Mouse (Mus musculus): ENCODE measurements around the gene Tspan14.

Tspan14 gene

DNA sequence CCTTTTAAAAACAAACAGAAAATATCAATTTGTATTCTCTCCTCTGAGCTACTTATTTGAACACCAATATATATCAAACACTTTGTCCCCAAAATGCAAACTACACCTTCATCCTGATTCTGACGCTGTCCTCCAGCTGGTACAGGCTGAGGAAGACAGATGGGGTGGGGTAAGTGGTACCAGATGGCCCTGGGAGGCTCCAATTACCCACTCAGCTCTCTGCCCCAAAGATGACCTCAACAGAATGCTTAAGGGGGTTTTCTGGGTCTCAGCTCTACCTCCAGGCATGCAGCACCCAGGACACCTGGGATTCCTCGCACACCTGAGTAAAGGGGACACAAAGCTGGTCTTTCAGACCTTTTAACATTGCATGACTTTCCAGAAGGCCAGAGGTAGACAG is 13.9 kb downstream of the Tspan14 start:
- DNase-seq (ENCODE audit: low read depth, low spot score), result no peak

DNA sequence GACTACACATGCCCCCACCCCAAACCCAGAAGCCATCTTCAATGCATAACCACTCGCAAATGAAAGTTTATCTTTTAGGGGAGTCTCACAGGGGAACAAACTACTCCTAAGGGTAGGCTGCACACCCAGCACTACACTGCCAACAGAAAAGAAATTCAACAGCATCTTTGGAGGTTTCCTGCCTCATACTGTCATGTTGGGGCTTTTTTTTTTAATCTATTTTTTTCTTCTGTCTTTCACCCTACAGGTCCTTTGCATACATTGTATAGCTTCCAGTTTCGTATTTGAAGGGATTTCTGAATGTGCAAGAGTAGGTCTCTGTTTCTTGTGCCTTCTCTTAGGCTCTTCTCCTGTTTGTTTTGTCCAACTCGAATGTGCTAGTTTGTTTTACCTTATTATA is 14.3 kb downstream of the Tspan14 start:
- no peak for DNase-seq (ENCODE audit: low read depth, low spot score)

DNA sequence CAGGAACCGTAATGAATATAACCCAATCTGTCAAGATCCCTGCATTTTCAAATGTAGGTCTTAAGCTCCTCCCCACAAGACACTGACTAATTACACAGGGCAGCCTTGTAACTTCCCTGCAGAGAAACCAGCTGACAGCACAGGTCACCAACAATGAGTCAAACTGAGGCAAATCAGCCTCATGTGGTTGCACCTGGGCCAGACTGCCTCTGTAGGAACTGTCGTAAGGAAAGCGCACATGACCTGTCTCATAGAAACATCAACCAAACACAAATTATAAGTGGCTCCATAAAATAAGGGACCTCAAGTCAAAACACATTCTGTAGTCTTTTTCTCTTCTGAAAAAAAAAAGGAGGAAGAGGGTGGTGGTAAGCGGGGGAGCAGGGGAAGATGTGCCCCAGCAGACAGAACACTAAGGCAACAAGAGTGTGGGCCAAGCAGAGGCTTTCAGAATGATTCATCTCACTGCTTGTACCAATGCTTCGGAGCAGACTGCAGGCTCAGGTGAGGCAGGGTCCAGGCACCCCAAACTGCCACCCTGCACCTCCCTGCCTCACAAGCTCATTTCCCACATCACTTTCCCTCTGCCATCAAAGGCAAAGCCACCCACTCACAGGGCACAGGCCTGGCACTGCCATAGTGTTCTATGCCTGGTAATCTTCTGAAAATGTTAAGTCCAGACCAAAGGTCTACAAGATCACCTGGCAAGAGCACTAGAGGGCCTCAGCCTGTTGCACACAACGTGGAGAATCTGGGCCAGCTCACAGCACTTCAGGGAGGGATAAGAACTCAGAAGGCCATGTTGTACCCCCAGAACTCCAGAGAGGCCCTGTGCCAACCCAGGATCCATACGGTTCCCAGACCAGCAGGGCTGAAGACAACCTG is 16.6 kb downstream of the Tspan14 start:
- DNase-seq (ENCODE audit: low read depth, low spot score), result no peak

DNA sequence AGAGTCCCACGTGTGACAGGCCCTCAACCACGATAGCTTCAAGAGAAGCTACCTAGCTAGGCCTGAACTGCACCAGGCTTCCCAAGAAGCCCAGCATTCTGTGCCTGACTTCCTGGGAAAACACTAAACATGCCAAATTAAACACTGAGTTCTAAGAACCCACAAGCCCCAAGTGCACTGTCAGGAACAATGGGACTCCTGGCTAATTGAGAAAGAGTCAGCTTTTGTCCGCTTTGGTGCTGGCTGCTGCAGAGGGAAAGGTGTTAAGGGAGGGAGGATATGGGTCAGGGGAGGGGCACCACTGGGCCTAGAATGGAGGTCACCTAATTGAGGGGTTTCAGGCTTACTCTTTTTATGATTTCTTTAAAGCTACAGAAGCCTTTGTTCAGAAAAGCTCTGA is 17.6 kb downstream of the Tspan14 start:
- no peak for DNase-seq (ENCODE audit: low read depth, low spot score)

DNA sequence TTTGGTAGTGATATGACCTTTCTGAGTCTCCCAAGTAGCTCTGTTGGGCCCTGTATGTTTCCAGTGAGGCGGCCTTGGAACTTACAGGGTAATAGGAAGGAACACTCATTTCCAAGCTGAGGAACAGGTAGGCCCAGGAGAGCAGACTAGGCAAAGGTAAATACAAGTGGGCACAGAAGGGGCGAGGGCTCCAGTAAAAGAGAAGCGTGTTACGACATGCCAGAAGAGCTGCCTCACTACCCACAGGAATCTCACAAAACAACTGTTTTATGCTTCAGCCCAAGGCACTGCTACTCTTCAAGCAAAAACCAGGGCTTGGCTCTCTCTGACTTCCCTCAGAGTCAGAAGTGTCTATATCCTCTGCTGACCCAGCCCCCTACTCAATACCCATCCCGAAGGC is 18.1 kb downstream of the Tspan14 start:
- DNase-seq (ENCODE audit: low read depth, low spot score), result no peak

DNA sequence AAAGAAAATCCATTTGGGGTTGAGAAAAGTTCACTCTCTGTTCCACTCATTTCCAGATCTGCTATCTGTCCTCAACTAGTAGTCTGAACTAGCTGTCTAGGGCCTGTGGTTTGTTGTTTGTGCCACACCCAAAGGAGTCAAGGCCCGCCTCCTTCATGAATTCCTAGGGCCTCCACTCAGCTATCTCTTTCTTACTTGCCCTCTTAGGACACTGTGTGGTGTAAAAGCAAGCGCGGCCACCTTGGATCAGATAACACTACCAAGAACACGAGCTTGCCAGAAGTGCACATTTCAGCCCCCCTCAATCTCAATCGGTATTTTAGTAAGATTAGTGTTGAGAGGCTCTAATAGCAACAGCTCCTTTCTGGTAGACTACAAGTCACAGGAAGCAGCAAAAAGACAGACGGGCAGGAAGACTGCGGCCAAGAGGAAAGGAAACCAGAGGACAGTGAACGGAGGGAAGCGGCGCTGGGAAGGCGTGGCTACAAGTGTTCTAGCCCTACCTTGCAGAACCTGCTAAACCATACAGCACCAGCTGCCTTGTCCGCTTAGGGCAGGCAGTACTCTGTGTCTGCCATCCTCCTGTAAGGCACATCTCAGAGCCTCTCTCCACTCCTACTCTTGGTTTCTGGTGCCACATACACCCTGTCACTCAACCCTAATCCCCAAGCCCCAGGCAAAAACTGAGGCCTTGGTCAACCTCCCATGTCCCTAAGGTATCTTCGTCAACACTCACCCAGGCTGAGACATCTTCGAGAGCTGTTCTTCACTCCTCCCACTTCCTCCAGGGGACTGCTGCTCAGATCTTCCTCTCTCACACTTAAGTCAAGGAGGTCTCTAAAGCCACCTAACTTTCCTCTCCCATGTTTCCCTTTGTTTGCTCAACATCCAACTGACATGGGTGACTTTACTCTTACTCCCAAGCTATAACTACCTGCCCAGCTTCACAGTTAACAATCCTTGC is 18.9 kb downstream of the Tspan14 start:
- peak; percentile 73 for DNase-seq (ENCODE audit: low read depth, low spot score)

DNA sequence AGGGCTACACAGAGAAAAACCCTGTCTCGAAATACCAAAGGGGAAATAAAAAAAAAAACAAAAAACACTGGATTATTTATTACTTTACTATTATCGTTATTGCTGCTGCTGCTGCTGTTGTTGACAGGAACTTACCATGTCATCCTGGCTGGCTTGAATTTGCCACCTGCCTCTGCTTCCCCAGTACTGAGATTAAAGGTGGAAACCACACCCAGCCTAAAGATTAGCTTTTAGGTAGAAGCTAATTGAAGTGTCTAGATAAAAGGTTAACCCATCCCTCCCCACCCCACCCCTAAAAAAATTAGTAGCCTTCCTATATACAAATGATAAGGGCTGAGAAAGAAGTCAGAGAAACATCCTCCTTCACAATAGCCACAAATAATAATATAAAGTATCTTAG is 22.8 kb downstream of the Tspan14 start:
- DNase-seq (ENCODE audit: low read depth, low spot score), result no peak

DNA sequence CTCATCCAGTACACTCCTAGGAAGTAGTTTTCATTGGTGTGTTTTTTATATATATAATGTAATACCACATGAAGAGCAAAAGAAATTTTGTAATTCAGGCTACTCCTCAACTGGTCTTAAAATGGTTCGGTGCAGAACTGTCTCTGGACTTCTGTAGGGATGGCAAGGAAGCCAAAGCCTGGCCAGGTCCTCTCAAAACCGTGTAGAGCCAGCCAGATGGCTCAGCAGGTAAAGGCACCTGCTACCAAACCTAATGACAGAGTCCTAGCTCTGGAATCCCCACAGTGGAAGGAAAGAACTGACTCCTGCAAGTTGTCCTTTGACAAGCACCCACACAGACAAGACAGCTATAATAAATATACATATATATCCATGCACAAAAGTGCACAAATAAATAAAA is 24.2 kb downstream of the Tspan14 start:
- no peak for DNase-seq (ENCODE audit: low read depth, low spot score)

DNA sequence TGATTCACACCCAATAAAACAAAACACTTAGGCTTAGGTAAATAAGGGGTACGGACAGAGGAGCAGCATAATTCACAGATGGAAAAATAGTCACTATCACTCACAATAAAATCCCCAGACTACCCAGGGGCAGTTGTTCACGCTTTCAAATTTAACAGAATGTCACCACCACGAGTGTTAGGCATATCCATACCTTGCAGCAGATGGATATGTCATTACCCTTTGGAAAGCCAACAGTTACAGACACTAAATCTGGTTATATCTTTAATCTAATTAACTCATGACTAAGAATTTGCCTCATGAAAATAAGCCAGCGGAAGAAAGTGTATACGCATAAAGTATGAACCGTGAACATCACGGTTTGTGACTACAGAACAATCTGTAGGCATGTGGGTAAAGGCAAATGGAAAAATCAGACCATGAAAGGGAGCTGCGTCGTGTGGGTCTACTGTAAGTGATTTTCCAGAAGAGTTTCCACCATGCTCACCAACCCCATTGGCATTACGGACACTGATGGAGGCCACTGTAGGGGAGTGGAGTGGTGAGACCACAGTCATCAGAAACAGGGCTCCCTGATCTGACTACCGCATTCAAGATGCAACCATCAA is 28.1 kb downstream of the Tspan14 start:
- DNase-seq (ENCODE audit: low read depth, low spot score), result no peak

DNA sequence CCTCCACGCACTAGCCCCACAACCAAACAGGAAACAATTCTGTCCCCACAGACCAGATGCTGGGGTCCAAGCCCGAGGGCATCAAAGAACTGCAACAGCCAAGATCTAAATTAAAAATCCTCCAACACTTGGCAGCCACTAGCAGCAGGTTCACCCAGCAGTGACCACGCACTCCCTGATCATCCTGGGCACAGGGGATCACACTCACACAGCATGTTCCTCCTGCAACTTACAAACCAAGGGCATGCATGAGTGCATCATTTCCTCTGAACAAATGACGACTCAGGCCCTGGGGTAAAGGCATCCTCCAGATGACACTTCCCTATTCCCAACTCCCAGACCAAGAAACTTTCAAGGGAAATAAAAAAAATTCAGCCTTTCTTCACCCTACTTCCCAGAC is 29.6 kb downstream of the Tspan14 start:
- DNase-seq (ENCODE audit: low read depth, low spot score), result no peak

DNA sequence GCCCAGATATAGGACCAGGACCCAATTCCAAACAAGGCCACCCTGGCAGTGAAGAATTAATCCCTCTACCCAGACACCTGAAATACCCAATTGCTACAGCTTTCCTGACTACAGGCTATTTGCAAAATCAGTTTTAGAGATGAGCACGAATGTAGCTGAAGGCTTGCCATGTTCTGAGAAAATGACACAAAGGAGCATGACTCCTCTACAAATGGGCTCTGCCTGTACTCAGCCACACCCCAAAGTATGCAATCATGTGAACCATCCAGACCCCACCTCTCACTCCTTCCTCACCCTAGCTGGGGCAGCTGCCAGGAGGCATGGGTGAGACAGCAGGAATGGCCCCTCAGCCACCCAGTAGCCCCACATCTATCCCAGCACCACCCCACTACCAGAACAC is 31.1 kb downstream of the Tspan14 start:
- DNase-seq (ENCODE audit: low read depth, low spot score), result no peak

DNA sequence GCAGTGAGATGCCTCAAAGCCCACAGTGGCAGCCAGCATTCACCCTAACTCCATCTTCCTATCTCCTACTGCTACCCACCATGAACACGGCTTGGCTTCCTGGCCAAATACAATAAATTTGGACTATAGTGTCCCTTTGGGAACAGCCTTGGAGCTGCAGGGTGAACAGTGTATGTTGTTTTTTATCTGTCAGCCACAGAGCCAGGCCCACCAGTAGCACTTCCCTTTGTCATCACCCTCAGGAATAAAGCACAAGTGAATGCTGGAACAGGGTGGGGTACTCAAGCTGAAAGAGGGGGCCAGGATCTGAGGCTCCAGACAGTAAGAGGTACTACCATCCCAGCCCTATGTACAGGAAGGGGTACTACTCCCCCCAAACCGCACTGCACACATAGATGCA is 31.6 kb downstream of the Tspan14 start:
- DNase-seq (ENCODE audit: low read depth, low spot score), result no peak

DNA sequence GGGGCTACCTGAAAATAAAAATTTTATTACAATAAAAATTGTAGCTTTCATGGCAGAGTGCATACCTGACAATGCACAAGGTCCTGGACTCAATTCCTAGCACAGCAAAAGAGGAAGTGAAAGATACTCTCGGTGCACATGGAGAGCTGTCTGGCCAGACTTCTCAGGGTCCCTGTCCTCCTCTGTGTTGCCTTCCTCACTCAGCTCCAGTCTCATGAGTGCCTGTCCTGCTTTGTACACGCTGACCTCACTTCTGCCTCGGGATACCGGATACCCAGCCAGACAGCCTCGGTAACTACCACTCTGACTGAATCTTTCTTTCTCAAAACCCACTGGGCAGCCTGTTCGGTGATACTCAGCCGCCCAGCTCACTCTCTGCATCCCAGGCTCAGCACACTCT is 33.3 kb downstream of the Tspan14 start:
- DNase-seq (ENCODE audit: low read depth, low spot score), result no peak

DNA sequence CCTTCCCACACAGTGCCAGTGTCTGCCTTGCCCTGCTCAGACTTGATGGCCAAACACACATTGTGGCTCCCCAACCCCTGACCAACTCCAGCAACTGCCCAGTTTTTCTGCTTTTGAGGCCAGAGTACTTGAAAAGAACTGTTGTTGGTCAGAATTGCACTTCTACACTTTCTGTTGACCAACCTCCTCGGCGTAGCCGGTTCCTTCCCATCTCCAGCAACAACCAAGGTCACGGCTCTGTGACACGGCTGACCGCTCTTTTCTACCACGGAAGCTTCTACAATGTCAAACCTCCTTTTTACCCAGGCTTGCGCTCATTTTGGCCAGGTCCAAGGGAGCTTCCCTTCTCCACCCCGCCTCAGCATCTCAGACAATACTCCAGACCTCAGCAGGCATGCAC is 34.4 kb downstream of the Tspan14 start:
- no peak for DNase-seq (ENCODE audit: low read depth, low spot score)

DNA sequence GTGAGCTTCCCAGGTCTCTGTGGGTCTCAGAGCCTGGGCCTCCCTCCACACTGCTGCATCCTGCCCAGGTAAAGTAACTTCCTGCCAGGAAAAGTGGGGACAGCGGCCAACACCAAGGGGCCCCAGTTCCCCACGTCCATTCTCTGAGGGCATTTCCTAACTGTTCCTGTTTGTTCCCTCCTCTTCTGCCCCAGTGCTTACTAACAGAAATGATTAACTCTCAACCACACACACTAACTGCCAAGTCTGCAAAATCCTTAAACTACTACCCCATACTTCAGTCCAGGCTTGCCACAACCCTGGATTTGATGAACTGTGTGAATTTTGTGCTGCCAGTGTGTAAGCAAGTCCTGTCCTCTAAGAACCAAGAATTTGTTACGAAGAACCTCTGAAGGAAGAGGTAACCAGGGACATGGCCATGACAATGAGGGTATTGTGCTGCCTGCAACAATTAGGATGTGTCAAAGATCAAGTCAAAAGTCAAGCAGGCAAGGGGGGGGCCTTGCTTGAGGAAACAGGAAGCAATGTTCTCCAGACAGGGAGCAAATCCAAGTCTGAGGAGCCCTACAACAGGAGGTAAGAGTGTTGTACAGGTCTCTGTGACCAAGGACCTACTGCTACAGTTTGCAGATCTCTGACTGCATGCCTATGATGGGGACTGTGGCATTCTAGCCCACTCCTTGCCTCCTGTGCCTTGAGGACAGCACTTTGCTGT is 35.3 kb downstream of the Tspan14 start:
- DNase-seq (ENCODE audit: low read depth, low spot score), result no peak

DNA sequence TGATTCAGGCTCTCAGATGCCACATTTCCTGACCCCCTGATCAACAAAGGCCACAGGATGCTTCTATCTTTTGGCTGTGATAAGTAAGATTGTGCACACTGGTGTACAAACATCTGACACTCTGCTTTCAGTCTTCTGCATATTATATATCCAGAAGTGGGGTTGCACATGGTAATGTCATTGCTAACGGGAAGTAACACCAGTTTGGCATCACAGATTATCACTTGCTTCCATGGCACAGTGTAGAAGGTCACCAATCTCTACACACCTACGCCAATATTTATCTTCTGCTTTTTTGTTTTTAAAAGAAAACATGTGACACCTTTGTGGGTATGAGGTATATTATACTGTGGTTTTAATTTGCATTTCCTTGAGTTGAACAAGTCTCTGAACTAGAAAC is 36.7 kb downstream of the Tspan14 start:
- no peak for DNase-seq (ENCODE audit: low read depth, low spot score)

DNA sequence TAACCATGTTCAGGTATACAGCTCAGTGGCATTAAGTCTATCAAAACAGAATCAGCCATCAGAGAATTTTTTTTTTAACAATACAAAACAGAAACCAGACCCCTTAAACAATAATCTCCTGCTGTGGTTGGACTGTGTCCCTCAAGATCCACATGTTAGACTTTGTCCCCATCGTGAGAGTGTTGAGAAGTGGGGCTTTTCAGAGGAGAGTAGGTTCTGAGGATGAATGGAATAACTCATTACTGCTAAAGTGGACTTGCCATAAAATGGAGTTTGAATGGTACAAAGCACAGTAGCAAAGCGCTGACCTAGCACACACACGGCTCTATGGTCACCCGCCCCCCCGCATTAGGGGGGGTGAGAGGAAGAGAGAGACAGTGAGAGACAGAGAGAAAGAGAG is 37.7 kb downstream of the Tspan14 start:
- no peak for DNase-seq (ENCODE audit: low read depth, low spot score)

DNA sequence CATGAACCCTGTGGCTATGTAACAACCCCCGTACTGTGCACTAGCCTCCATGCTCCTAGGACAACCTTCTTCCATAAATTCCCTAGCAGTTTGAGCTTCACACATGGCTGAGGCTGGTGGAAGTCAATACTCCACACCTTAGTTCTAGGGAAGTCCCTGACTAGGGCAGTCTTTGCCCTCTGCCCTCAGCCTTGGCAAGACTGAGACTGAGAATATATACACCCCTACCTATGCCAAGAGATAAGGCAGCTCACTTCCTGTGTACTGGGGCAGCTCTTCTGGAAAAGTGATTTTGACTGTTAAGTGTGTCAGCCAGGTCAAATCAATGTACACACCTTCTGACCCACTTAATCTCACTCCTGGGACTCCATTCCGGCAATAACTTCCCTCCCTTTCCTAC is 39.6 kb downstream of the Tspan14 start:
- DNase-seq (ENCODE audit: low read depth, low spot score), result no peak

DNA sequence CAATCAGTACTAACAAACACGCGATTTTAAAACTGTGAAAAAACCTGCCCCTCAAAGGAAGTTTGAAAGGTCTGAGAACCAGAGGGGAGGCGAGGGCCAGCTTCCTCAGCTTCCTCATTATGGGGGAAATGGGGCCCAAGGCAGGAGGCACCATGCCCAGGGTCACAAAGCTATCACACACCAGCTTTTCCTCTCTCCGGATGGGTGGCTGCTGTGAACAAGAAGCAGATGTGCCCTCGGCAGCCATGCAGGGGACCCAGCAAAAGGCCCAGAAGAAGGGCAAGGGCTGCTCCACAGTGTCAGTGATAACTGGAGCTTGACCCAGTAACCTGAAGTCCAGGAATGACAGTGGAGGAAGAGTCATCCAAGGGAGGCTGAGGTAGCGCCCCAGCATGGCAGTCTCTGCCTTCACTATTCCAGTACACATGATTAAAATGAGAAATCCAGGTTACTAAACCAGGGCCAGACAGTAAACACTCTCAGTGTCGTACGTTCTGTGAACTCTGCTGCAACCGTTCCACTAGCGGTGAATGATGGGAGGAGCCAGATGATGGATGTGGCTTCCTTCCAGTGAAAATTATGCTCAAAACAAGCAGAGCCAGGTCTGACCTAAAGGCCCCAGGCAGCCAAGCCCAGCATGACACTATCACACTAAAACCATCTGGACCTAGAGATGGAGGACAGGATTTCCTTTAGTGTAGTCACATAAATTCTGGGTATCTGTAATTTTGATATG is 42.1 kb downstream of the Tspan14 start:
- no peak for DNase-seq (ENCODE audit: low read depth, low spot score)

DNA sequence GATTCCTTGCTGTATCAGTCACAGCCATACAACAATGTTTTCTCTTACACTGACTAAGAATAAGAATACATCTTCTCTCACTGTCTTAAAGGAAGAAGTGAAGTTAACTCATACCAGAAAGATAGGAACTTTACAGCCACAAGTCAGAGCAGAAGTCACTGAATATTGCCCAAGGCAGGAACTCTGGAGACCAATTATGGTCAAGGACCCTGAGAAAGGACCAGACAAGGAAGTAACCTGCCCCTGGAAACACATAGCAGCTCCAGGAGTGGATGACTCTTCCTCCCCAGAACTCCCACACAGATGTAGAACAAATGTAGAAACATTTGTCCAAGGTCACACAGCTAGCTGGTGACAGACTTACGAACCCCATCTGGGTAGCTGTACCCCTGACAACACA is 45.4 kb downstream of the Tspan14 start:
- DNase-seq (ENCODE audit: low read depth, low spot score), result no peak

DNA sequence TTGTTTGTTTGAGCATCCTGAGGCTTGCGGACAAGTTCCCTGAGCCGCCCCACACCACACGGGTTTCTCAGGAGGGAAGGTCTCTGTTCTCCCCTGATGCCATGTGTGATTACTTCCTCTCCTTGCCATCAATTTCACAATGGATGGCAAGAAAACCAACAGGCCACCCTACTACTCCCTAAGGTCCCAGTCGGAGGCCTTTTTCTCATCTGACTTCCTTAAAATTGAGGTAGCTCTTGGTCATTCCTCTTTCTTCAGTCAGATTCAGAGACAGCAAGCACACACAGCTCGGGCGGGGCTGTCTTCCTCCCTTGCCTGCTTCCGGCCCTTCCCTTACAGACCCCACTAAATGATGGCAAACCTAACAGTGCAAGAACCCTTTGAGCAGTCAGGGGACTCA is 47.1 kb downstream of the Tspan14 start:
- DNase-seq (ENCODE audit: low read depth, low spot score), result no peak

Data from R1 (cell line).